Mouse (Mus musculus) mature B cell (primary cell): ENCODE results near the gene Ntmt1.

Source experiments
- in situ Hi-C: fragments of 300-500 bp; cut with MboI; formaldehyde crosslinking; loops from 2 replicates; pipeline ENCODE4 v1.14.3; 2019

Gene Ntmt1

DNA sequence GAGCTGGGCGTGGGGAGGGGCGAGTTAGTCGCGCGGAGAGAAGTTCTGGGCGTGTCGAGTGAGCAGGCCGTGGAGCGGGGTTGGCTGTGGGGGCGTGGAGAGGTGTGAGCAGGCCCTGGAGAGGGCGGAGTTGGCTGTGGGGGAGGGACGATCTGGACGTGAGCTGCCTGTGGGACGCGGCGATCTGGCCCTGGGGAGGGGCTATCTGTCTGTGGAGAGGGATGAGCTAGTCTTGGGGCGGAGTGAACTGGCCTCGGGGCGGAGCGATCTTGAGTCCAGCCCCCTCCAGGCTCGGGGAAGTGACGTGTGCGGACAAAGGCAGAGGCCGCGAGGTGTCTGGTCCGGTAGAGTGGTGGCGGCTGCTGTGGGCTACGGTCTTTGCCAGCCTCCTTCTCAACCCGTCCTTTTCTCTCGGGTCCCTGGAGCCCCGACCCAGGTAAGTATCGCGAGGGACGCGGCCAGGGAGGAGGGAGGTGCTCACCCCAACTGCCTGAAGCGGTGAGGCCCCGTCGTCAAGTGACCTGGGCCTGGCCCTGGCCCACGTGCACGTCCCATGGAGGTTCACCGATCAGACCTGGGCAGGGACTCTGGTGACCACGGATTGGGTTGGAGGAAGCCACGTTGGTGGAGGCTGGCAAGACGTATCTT is at the start of gene Ntmt1:
Ntmt1 (plus strand) TSS at position 179 of the 648 bp plus-strand sequence.
- in situ Hi-C loops, result no loop called here

DNA sequence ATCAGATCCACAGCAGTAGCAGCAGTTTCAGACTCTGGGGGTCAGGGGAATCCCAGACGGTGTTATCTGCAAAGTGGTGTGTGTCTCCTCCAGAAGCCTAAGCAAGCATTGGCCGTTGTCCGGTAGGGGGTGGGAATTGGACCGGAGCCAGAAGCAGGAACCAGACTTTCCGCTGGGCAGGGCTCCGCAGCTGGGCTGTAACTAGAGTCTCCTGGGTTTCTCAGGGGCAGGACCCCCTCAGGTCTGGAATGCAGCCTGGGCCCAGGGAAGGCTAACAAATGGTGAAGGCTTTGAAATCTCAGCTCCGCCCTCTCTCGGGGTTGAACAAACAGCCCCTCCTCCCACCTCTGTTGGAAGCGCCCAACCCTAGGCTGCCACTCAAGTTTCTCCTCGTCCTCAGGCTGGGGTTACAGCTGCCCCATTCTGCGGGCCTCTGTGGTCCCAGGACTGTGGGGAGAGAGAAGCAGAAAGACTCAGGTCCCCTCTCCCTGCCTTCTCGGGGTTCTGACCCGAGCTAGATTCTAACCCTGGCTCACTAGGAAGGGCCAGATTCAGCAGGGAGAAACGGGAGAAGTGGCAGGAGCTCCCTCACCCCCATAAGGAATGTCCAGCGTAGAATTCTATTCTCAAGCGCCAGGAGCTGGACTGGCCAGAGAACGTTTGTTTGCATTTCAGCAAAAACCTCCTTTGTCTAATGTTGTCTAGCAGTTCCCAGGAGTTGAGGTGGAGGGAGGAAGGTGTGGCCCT is 49.1 kb upstream of the Ntmt1 start:
- in situ Hi-C loops, result no loop called here

DNA sequence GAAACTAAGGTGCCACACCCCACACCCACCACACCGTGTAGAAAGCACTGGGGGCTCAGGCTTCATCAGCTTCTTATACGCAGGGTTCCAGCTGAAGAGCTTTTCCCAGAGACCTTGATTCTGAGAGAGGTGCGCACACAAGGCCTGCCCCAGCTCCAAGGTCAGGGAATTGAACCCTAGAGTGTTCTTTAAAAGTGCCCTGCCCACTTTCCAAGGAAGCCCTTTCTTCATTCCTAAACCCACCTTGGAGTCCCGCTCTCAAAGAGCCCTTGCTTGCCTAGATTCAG is 48.6 kb upstream of the Ntmt1 start:
- in situ Hi-C loops, result no loop called here

DNA sequence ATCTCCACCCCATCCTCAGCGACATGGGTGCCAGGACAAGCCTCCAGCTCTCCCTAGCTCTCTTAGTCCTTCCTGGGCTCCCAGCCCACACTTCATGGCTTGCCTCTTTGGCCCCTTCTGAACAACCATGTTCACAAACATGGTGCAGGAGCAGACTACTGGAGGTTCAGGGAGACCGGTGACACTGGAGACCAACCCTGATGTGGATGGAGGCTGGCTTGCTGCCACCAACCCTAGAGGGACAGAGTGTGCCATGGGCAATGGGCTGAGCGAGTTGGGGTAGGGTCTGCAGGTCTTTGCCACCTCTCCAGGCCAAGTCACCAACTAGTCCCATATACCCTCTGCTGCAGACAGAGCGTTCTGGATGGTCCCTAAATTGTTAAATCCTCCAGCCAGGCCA is 48.2 kb upstream of the Ntmt1 start:
- in situ Hi-C loops, result no loop called here

DNA sequence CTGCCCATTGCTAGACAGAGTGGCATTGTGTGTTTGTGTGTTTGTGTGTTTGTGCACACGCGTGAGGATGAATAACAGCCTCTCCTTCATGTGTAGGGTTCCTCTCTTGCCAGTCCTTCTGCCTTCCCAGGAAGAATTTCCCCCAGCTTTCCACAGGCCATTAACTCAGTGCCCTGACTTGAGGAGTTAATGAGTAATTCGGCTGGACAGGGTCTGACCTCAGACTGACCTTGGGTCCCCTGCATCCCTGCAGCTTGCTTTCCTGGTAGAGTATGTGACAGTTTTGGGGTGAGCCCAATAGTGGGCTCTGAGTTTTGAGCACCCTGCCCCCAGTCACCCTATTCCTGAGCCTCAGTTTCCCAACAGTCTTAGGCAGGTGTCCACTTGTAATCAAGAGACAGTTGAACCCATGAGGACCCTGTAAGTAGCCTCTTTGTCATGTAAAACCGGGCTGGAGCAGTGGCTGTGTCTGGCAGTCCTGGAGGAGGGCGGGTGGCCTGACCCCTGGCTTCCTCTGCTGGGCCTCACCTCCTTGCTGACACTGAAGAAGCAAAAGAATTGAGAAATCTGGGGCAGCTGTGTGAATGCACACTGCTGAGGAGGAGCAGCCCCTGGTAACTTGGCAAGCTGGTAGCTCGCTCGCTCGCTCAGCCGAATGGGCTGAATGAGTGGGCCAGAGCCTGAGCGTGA is 47.6 kb upstream of the Ntmt1 start:
- in situ Hi-C loops, result no loop called here

DNA sequence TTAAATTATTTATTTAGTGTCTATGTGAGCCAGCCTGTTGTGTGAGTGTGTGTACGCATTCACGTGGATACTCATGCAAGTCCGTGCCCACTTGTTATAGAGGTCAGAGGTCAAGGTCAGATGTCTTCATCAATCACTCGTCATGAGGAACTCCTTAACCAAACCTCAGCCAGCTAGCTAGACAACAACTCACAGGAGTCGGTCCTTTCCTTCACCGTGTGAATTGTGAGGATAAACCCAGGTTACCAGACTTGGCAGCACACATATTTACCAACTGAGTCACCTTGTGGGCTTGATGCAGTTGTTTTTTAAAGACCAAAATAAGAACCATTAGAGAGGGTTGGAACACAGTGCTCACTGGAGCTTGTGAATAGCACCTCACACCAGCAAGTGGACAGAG is 46.9 kb upstream of the Ntmt1 start:
- in situ Hi-C loops, result no loop called here

DNA sequence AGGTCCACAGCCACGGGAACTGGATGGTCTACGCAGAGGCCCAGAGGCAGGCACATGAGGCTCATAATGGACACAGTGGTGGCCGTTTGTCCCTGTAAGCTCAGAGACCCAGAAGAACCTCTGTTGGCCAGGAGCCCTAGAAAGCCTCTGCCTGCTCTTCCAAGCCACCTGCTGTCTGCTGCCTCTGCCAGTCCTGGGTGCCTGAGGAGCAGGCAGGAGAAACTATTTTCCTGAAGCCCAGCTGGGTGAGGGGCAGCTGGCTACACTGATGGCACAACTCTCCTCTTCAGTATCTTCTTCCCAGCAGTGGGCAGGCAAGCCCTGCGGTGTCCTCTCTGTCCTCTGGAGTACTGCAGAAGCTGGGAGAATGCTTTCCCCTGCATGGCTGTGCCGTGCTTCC is 41.2 kb upstream of the Ntmt1 start:
- in situ Hi-C loops, result no loop called here

DNA sequence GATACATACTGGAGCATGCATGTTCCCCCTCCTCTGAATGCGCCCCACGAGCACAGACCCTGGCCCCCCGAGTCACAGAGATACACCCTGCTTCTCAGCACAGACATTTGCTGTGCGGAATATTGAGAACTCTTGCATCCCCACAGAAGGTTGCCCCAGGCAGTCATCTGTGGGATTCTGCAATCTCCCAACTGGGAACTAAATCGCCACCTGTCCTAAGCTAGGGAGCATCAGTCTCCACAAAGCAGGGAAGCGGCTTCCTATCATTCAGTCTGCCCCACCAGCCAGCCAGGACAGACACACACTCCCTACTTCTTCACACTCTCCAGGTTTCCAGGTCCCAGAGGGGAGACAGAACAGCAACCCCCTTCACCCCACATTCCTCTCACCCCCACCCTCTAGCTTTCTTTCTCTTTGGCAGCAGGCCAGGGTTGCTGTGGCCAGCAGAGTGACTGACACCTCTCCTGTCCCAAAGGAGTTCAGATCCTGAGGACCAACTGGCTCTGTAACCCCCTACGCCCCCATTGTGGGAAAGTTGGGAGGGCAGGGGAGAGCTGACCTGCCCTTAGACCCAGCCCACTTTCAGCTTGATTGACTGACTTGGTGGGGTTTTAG is 39.9 kb upstream of the Ntmt1 start:
- in situ Hi-C loops, result no loop called here

DNA sequence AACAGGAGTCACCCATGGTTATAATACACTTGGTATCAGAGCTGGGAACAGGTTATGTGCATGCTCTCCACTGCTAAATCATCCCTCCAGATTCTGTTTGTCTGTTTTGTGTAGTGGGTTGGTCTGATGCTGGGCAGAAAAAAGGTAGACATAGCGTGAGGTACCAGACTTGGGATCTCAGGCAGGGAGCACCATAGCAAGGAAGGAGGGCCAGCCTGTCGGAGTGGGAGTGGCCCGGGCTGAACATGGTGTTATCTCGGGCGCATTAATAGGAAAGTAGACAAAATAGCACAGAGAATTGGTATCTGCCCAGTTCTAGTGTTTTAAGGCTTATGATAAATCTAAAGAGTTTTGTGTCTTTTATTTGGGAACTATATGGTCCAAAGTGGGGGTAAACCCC is 39.1 kb upstream of the Ntmt1 start:
- in situ Hi-C loops, result no loop called here

DNA sequence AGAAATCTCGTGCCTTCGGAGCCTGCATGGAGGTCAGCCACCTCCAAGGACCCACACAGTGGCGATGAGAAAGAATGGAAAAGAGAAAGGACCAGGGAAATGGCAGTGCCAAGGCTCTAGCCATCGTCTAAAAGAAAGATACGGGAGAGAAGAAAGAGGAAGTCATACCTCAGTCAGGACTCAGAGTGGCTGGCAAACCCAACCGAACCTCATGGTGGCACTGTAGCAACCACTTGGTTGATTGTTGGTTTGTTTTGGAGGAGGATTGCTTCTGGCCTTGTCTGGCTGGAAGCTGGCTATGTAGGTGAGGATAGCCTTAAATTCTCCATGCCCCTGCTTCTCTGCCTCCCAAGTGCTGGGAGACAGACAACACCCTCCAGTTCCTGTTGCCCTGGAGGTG is 38.4 kb upstream of the Ntmt1 start:
- in situ Hi-C loops, result no loop called here

DNA sequence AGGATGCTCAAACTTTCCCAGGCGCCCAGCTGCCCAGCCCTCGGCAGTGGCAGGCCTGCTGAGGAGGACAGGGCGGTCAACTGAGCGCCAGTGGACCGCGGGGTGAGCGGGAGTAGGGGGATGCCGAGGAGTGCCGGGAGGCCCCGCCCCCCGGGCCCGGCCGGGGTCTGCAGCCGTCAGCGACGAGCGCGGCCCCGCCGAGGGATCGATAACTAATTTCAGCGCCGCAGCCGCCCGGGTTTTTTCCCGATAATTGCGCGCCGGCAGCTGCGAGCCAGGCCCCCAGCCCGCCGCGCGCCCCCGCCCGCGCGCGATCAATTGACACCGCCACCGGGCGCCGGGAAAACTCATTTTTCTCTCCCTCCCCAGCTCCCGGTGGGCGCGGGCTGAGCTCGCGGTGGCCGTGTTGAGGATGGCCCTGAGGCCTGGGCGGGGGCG is 36.2 kb upstream of the Ntmt1 start:
- in situ Hi-C loops, result no loop called here

DNA sequence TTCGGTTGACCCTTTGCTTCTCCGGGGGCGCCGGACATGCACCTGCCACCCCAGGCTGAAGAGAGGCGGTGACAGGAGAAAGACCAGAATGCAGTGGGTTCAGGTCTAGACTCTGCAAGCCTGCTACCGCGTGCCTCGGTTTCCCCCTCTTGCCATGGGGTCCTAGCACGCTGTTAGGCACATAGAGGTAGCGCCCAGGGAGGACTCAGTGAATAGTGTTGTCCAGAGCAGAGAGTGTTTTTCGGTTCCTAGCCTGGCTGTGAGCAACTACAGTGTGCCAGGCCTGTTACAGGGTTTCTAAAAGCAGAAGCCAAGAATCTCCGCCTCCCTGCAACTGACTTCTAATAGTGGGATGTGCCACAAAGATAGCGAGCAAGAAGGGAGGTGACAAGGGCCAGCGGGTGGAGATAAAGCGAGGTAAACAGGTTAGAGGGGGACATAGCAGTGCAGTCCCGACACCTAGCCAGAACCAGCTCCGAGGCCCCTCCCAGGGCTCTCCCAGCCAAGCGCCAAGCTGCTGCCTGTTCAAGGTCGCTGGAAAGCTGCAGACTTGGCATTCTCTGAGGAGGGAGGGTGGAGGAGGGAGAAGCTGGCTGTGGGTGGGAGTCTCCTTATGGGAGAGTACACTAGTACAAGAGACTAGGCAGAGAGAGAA is 35.7 kb upstream of the Ntmt1 start:
- in situ Hi-C loops, result no loop called here

DNA sequence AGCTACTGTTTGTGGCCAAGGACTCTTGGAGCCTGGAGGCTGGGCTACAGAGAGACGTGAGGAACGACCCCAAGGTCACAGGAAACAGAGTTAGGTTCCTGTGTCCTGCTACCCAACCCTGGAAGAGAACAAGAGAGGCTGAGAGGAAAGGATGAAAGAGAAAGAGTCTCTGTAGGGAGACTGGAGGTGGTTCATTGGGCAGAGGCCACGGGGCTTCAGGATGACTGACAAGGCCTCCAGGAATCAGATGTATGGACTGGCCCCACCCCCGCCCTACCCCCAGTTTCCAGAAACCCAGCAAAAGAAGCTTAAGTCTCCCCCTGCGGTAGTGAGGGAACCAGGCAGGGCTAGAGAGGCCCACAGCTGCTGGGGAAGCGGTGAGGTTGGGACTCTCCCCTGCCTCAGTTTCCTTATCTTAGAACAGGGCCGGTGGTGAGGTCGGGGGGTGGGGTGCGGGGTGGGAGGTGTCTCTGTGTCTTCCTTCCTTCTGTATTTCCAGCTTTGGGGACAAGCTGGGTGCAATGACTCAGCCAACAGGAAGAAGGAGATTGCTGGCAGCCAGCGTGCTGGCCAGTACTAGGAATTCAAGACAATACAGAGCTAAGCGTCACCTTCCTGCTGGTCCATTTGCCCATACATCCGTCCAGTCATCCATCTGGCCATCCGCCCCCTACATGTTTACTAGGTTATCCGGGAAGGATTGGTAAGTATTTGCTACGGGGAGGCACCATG is 34.9 kb upstream of the Ntmt1 start:
- in situ Hi-C loops, result no loop called here

DNA sequence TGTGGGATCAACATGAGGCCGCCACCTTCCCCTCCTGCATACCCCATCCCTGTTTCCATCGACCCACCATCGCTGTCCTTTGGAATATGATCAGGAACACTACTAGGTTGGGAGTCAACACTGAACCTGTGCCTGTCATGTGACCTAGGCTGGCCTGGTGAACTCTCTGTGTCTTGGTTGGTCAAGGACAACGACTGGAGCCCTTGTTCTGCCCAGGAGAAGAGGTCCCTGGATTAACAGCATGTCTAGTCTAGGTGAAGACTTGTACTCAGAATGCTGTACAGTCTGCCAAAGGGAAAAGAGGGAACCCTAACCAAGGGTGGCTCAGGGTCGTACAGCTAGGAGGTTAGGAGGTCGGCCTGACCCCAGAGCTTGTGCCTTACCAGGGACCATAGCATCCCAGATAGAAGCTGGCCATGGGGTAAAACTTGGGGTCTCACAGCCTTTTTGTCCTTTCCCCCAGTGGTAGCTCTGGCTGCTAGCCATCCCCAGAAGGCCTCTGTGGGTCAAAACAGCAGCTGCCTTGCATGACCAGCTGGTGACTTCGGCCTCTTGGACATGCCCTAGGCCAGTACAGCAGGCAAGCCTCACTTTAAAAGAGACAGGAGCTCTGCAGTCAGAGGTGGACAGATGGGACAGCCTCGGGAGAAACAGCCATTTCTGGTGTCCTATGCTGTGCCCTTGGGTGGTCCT is 34.2 kb upstream of the Ntmt1 start:
- in situ Hi-C loops, result no loop called here

DNA sequence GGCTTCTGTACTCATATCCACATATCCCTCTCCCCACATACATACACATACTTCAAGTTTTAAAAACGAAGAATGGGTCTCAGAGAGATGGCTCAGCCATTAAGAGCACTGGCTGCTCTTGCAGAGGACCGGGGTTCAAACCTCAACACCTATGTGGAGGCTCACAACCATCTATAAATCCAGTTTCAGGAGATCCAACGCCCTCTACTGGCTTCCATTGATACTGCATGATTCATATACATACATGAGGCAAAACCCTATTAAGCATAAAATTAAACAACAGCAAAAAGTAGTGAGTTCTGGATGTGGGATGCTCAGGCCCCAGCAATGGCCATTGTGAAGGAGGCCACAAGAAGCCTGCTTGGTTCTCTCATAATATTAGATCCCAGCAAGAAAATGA is 31.7 kb upstream of the Ntmt1 start:
- in situ Hi-C loops, result no loop called here

DNA sequence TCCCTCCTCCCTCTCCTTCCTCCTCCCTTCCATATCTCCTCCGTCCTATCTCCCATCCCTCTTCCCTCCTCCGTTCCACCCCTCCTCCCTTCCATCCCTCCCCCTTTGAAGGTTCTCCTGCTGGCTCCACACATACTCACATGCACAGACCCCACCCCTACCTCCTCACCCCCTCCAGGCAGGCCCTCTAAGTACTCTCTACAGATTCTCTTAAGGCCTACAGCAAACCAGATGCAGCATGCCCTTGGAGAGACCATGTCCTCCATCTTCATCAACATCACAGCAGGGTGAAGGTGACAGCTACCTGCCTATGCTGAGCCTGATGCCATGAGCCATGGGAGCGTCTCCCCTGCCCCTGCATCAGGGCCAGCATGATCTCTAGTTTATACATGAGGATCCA is 30.4 kb upstream of the Ntmt1 start:
- in situ Hi-C loops, result no loop called here

DNA sequence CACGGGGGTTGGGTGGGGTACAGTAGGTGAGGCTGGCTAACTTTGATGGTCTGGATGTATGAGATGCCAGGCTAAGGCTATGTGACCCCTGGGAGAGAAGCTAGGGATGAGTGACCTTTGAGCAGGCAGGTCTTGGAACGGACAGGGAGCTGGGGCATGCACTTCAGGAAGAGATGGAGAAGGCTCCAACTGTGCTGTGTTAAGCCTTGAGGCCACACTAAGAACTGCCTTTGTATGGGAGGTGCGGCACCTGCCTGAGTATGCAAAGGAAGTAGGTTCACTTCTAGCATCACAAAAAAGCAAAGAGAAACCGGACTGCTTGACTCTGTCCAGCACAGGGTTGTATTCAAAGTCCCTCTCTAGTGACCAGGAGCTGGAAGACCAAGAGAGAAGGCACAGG is 29.4 kb upstream of the Ntmt1 start:
- in situ Hi-C loops, result no loop called here

DNA sequence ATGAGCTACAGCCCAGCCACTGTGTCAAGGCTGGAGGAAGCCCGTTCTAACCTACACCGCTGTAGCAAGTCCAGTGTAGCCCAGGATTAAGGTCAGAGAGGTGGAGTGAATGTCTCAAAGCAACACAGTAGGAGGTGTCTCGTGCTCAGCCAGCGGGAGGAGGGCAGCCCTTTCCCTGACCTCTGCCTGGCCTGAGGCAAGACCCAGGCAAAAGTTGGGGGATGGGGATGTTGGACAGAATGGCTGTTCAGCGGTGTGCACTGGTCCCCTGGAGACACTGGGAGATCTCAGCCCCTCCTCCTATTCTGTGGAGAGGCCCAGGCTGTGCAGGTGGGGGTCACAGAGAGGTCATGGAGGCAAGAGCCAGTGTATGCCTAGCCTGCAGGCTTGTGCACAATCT is 28.4 kb upstream of the Ntmt1 start:
- in situ Hi-C loops, result no loop called here

DNA sequence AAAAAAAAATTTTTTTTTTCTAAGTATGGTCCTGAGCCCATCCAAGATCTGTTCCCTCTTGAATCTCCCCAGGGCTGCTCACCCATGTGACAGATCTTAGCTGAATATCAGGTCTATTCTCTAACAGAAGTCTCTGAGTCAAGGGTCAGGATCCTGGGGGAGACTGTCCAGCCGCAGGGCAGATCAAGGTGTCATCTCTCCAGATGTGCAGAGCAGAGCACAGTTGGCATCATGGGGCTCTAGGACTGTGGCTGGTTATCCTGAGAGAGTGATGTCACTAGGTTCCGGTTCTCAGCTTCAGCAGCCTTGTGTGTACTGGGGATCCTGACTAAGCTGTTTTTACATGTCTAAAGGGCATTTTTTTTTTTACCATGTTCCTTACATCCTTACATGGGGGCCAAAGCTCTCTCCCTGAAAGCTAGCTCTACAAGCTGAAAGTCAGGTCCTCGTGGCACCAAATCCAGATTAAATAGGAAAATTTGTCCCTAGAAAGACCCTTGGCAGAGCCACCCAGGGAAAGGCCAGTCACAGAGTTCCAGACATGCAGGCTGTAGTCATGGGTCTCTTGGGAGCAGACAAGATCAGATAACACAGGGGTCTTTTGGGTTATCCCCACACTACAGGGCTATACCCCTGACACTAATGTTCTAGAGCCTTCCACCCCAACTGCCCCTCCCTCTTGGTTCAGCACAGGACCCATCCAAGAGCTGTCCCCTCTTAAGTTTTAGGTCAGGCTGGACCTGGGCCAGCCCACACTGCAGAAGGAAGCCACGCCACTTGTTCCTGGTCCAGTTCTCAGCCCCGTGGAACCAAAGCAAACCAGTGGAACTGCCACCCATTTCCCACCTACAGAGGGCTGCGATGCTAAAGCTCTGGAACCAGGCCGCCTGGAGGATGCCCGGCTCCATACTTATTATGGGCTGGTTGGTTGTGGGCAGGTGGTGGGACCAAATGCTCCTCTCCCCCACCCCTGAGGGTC is 25.0 kb upstream of the Ntmt1 start:
- in situ Hi-C loops, result no loop called here

DNA sequence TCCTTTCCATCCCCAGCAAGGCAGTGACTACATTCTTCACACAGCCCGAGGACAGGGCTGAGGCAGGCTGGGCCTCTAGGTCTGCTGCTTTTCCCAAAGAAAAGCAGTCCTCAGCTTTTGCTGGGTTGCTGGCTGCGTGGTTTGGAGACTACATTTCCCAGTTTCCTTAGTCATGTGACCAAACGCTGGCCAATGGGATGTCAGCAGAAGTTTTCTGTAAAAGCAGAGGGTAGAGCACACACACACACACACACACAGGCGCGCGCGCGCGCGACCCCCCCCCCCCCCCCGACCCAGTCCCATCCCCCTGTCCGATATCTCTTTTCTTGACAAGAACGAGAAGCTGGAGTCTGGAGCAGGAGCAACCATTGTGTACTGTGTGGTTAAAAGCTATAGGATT is 24.3 kb upstream of the Ntmt1 start:
- in situ Hi-C loops, result no loop called here
